Mouse (Mus musculus) hindbrain, embryonic 15.5 days (tissue): ENCODE measurements at regions not wholly inside any gene's neighbourhood (a gene's known extent, or its start where the extent isn't known, plus 50 kb on each side); places are given as distances from the start of the nearest gene placed in this dataset.
"Not testable (repeated sequence)": the region's sequence is repeated elsewhere in the genome, so short reads cannot be mapped to it uniquely, and the experiment has no call there.

ENCODE experiments used
- ATAC-seq: fragments of 200-750 bp; cut with Nextera tagmentation; 2 replicates; pipeline ENCODE4 v1.8.0; 2017; ENCODE audit warnings: low read depth, moderate number of reproducible peaks, moderate TSS enrichment; ENCODE audit not compliant: low FRiP score
- H3K27ac ChIP-seq: fragments of 300-500 bp; sonication (generic); replicated peaks from 2 replicates; pipeline ENCODE4 v1.5.1; 2015; ENCODE audit warnings: mild to moderate bottlenecking, inconsistent platforms
- H3K27me3 ChIP-seq: fragments of 300-500 bp; sonication (generic); 2 replicates; pipeline ENCODE4 v1.6.1; 2015; ENCODE audit warnings: control low read depth, inconsistent platforms
- H3K36me3 ChIP-seq: fragments of 300-500 bp; sonication (generic); 2 replicates; pipeline ENCODE4 v1.6.1; 2015; ENCODE audit warnings: control low read depth, inconsistent platforms
- H3K4me1 ChIP-seq: fragments of 300-500 bp; sonication (generic); replicated peaks from 2 replicates; pipeline ENCODE4 v1.6.1; 2015; ENCODE audit warnings: control low read depth, inconsistent platforms
- H3K4me2 ChIP-seq: fragments of 300-500 bp; sonication (generic); 2 replicates; pipeline ENCODE4 v1.6.1; 2015; ENCODE audit warnings: moderate library complexity, mild to moderate bottlenecking, inconsistent platforms
- H3K4me3 ChIP-seq: fragments of 300-500 bp; sonication (generic); 2 replicates; pipeline ENCODE4 v1.5.1; 2015; ENCODE audit warnings: mild to moderate bottlenecking, inconsistent platforms
- H3K9ac ChIP-seq: fragments of 300-500 bp; sonication (generic); 2 replicates; pipeline ENCODE4 v1.6.1; 2015; ENCODE audit warnings: inconsistent platforms
- H3K9me3 ChIP-seq: fragments of 300-500 bp; sonication (generic); 2 replicates; pipeline ENCODE4 v1.6.1; 2016; ENCODE audit warnings: control low read depth, inconsistent platforms
- WGBS: fragments of 180-500 bp; shearing (Covaris S2); methylation state at CpG from one replicate; pipeline ENCODE4 v1.1.7; 2015; 5-methylcytosine and 5-hydroxymethylcytosine counted together

GRCm38 (mm10) chr14:16005409-16005808 lies 243.7 kb upstream of the Ngly1 start:
- ATAC-seq, result no peak
- Histone ChIP-seq H3K9ac (no peak overlapping the region), H3K4me2 (no peak overlapping the region), H3K27ac (no peak overlapping the region), H3K9me3 (no peaks in the 10 kb centered on the region), H3K4me1 (no peaks in the 10 kb centered on the region), H3K36me3 (no peaks in the 10 kb centered on the region), H3K4me3 (no peak overlapping the region), H3K27me3 (no peaks in the 10 kb centered on the region)
- WGBS, result 53% methylated on average over 1 of the region's 1 CpGs

- H3K4me2 ChIP-seq, result no peak overlapping the region
- H3K9me3 ChIP-seq, result no peaks in the 10 kb centered on the region
- H3K27me3 ChIP-seq, result no peaks in the 10 kb centered on the region
- 93% methylated on average over 2 of the region's 2 CpGs for WGBS
- no peaks in the 10 kb centered on the region for H3K36me3 ChIP-seq
- no peak; the same call in 1 of the 2 replicates for ATAC-seq
- H3K9ac ChIP-seq, result no peak overlapping the region
- H3K4me1 ChIP-seq, result no peaks in the 10 kb centered on the region
- H3K27ac ChIP-seq, result no peak overlapping the region
- no peak overlapping the region for H3K4me3 ChIP-seq
Observed at GRCm38 (mm10) chr14:16006968-16007367, 242.1 kb upstream of the Ngly1 start.

GRCm38 (mm10) chr14:16009778-16010177 lies 239.3 kb upstream of the Ngly1 start:
- ATAC-seq, result no peak
- H3K9me3 ChIP-seq, result no peaks in the 10 kb centered on the region
- H3K4me1 ChIP-seq, result no peaks in the 10 kb centered on the region
- H3K27ac ChIP-seq, result no peak overlapping the region
- no peak overlapping the region for H3K4me3 ChIP-seq
- H3K4me2 ChIP-seq, result no peak overlapping the region
- H3K27me3 ChIP-seq, result no peaks in the 10 kb centered on the region
- H3K36me3 ChIP-seq, result no peaks in the 10 kb centered on the region
- H3K9ac ChIP-seq, result no peak overlapping the region

- no peak overlapping the region for H3K4me2 ChIP-seq
- no peak for ATAC-seq
- no peak overlapping the region for H3K27ac ChIP-seq
- no peak overlapping the region for H3K4me3 ChIP-seq
- no peak overlapping the region for H3K9ac ChIP-seq
- H3K36me3 ChIP-seq, result no peaks in the 10 kb centered on the region
- H3K9me3 ChIP-seq, result no peaks in the 10 kb centered on the region
- no peaks in the 10 kb centered on the region for H3K4me1 ChIP-seq
- no peaks in the 10 kb centered on the region for H3K27me3 ChIP-seq
Observed at GRCm38 (mm10) chr14:16023853-16024252, 225.2 kb upstream of the Ngly1 start.

GRCm38 (mm10) chr14:16037771-16038170 lies 211.3 kb upstream of the Ngly1 start:
- Histone ChIP-seq H3K4me1 (no peaks in the 10 kb centered on the region), H3K9ac (no peak overlapping the region), H3K27ac (no peak overlapping the region), H3K9me3 (no peaks in the 10 kb centered on the region), H3K27me3 (no peaks in the 10 kb centered on the region), H3K4me3 (no peak overlapping the region), H3K4me2 (no peak overlapping the region), H3K36me3 (no peaks in the 10 kb centered on the region)
- no peak for ATAC-seq

GRCm38 (mm10) chr14:16038336-16038735 lies 210.7 kb upstream of the Ngly1 start:
- H3K4me1 ChIP-seq, result no peaks in the 10 kb centered on the region
- ATAC-seq, result no peak
- H3K27me3 ChIP-seq, result no peaks in the 10 kb centered on the region
- WGBS, result 80% methylated on average over 1 of the region's 1 CpGs
- H3K4me2 ChIP-seq, result no peak overlapping the region
- no peak overlapping the region for H3K4me3 ChIP-seq
- H3K27ac ChIP-seq, result no peak overlapping the region
- H3K9ac ChIP-seq, result no peak overlapping the region
- no peaks in the 10 kb centered on the region for H3K36me3 ChIP-seq
- no peaks in the 10 kb centered on the region for H3K9me3 ChIP-seq

- Histone ChIP-seq H3K27me3 (no peaks in the 10 kb centered on the region), H3K4me2 (no peak overlapping the region), H3K9ac (no peak overlapping the region), H3K36me3 (no peaks in the 10 kb centered on the region), H3K27ac (no peak overlapping the region), H3K4me1 (no peaks in the 10 kb centered on the region), H3K9me3 (no peaks in the 10 kb centered on the region), H3K4me3 (no peak overlapping the region)
- ATAC-seq, result no peak
Observed at GRCm38 (mm10) chr14:16044466-16044865, 204.6 kb upstream of the Ngly1 start.

GRCm38 (mm10) chr14:16072534-16072933 lies 176.5 kb upstream of the Ngly1 start:
- not testable (repeated sequence) for H3K4me3 ChIP-seq, ATAC-seq, H3K36me3 ChIP-seq, H3K9ac ChIP-seq, H3K27ac ChIP-seq, H3K9me3 ChIP-seq, H3K4me1 ChIP-seq, H3K27me3 ChIP-seq, H3K4me2 ChIP-seq
- 94% methylated on average over 7 of the region's 12 CpGs for WGBS

- H3K9me3 ChIP-seq, result no peaks in the 10 kb centered on the region
- no peak overlapping the region for H3K4me2 ChIP-seq
- no peaks in the 10 kb centered on the region for H3K27me3 ChIP-seq
- H3K27ac ChIP-seq, result no peak overlapping the region
- 50% methylated on average over 1 of the region's 1 CpGs for WGBS
- no peak overlapping the region for H3K9ac ChIP-seq
- no peaks in the 10 kb centered on the region for H3K4me1 ChIP-seq
- no peak overlapping the region for H3K4me3 ChIP-seq
- no peaks in the 10 kb centered on the region for H3K36me3 ChIP-seq
- no peak for ATAC-seq
Observed at GRCm38 (mm10) chr14:16074089-16074488, 175.0 kb upstream of the Ngly1 start.

- 100% methylated on average over 1 of the region's 1 CpGs for WGBS
- H3K4me2 ChIP-seq, result no peak overlapping the region
- H3K9me3 ChIP-seq, result no peaks in the 10 kb centered on the region
- H3K4me1 ChIP-seq, result no peaks in the 10 kb centered on the region
- no peaks in the 10 kb centered on the region for H3K36me3 ChIP-seq
- H3K27me3 ChIP-seq, result no peaks in the 10 kb centered on the region
- H3K9ac ChIP-seq, result no peak overlapping the region
- H3K4me3 ChIP-seq, result no peak overlapping the region
- no peak for ATAC-seq
- no peak overlapping the region for H3K27ac ChIP-seq
Observed at GRCm38 (mm10) chr14:16079096-16079495, 170.0 kb upstream of the Ngly1 start.

GRCm38 (mm10) chr14:16087231-16087630 lies 161.8 kb upstream of the Ngly1 start:
- H3K4me2 ChIP-seq, H3K9me3 ChIP-seq, H3K36me3 ChIP-seq, H3K27ac ChIP-seq, H3K27me3 ChIP-seq, H3K4me3 ChIP-seq, ATAC-seq, H3K9ac ChIP-seq, H3K4me1 ChIP-seq: not testable (repeated sequence)

- no peak overlapping the region for H3K9ac ChIP-seq
- H3K9me3 ChIP-seq, result no peaks in the 10 kb centered on the region
- WGBS, result 89% methylated on average over 4 of the region's 4 CpGs
- no peak overlapping the region for H3K27ac ChIP-seq
- no peak overlapping the region for H3K4me2 ChIP-seq
- no peak overlapping the region for H3K4me3 ChIP-seq
- H3K36me3 ChIP-seq, result no peaks in the 10 kb centered on the region
- no peaks in the 10 kb centered on the region for H3K4me1 ChIP-seq
- no peaks in the 10 kb centered on the region for H3K27me3 ChIP-seq
- no peak for ATAC-seq
Observed at GRCm38 (mm10) chr14:16092391-16093132, 156.5 kb upstream of the Ngly1 start.

- no peaks in the 10 kb centered on the region for H3K36me3 ChIP-seq
- no peak for ATAC-seq
- no peaks in the 10 kb centered on the region for H3K9me3 ChIP-seq
- H3K27me3 ChIP-seq, result no peaks in the 10 kb centered on the region
- no peaks in the 10 kb centered on the region for H3K4me1 ChIP-seq
- 64% methylated on average over 2 of the region's 2 CpGs for WGBS
- no peak overlapping the region for H3K4me2 ChIP-seq
- no peak overlapping the region for H3K4me3 ChIP-seq
- no peak overlapping the region for H3K9ac ChIP-seq
- H3K27ac ChIP-seq, result no peak overlapping the region
Observed at GRCm38 (mm10) chr14:16093133-16093505, 156.0 kb upstream of the Ngly1 start.
